Mouse (Mus musculus) erythroblast, embryonic 14.5 days (primary cell): Measurements from ENCODE around the gene Smyd4.

Experiments
- GATA1 ChIP-seq: IDR thresholded peaks from 2 replicates; pipeline ENCODE4 v1.6.1; 2012; ENCODE audit warnings: low read length, inconsistent platforms, mixed read lengths
- TAL1 ChIP-seq: IDR thresholded peaks from 3 replicates; pipeline ENCODE4 v1.6.1; 2012; ENCODE audit warnings: low read length, inconsistent platforms, mixed read lengths

- TF ChIP-seq GATA1 = no peak
- no peak for TF ChIP-seq TAL1
Observed at GRCm38 (mm10) chr11:75299786-75300185, 48.4 kb upstream of the Smyd4 start.
